Mouse (Mus musculus) hematopoietic stem cell, adult 5-6 weeks (primary cell): ENCODE measurements around the gene Pcbp2. TPM values are rescaled to one million over a fixed set of nuclear protein-coding genes. Genes with fewer than 3 reads are reported as not detected.
A peak's percentile ranks its signal among the peaks of the same experiment; 100 is the strongest.

Source experiments
- ATAC-seq, 2 experiments: fragments of 125-278 bp in 1 of 2; replicated peaks in 1 of 2; 2 replicates each; pipeline ENCODE4 v1.8.0; 2016 to 2017; ENCODE audit warnings: inconsistent platforms in 2 of 2, mild to moderate bottlenecking in 2 of 2, moderate number of reproducible peaks in 2 of 2, low read depth in 1 of 2, moderate TSS enrichment in 1 of 2; ENCODE audit not compliant: low FRiP score in 2 of 2, poor library complexity in 2 of 2, severe bottlenecking in 2 of 2, insufficient read depth in 1 of 2, low TSS enrichment in 1 of 2
- total RNA-seq: library from RNA; stranded (forward); fragments of 172-1452, 232-1000 nt; gene quantifications from 2 replicates; pipeline ENCODE4 v1.2.3, GENCODE M21; 2017

Pcbp2 gene
- total RNA-seq, 1 experiment from 2014 or later = 228 TPM

DNA sequence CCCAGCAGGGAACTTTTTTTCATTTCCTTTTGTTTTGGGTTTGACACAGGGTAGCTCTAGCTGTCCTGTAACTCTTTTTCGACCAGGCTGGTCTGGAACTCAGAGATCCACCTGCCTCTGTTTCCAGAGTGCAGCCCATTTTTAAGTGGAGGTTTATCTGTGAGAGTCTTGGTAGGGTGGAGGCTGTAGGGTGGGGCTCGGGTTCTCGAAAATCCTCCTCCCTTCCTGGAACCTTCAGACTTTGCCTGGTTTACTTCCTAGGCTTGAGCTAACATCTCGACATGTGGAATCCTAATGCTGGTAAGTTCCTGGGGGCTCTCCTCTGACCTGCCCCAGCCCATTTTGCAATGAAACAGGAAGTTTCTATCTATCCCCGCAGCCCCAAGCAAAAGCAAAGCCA lies 10.5 kb upstream of the Pcbp2 start:
- no peak for ATAC-seq

DNA sequence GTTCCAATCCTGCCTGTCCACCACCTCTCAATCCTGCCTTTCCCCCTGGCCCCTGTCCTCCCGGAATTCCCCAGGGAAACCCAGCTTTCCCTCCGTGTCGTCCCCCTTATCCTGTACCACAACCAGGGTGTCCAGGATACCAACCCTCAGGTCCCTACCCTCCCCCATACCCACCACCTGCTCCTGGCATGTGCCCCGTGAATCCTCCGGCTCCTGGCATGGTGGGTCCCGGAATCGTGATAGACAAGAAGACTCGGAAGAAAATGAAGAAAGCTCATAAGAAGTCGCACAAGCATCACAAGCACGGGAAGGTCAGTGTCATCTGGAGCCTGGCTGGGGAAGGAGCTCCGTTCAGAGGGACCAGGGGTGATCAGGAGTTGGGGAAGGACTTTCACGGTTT lies 9.9 kb upstream of the Pcbp2 start:
- no peak for ATAC-seq

DNA sequence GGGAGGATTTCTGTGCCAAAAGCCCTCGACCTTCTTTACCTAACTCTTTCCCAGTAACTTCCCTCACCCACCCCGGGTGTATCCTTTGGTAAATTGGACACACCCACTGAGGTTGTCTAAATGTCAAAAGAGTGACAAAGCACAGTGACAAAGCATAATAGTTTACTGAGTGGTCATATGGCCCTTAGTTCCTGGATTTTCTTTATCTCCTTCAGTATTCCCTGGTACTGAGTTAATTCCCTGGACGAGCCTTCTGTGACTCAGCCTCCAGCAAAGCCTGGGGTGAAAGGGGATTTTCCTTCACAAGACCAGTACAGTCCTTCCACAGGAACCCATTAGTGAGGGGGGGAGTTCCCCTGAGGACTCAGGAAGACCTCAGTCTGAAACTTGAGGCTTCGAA lies 9.4 kb upstream of the Pcbp2 start:
- ATAC-seq = peak; percentile 22 to 48; a peak in 2 of 4 replicates

DNA sequence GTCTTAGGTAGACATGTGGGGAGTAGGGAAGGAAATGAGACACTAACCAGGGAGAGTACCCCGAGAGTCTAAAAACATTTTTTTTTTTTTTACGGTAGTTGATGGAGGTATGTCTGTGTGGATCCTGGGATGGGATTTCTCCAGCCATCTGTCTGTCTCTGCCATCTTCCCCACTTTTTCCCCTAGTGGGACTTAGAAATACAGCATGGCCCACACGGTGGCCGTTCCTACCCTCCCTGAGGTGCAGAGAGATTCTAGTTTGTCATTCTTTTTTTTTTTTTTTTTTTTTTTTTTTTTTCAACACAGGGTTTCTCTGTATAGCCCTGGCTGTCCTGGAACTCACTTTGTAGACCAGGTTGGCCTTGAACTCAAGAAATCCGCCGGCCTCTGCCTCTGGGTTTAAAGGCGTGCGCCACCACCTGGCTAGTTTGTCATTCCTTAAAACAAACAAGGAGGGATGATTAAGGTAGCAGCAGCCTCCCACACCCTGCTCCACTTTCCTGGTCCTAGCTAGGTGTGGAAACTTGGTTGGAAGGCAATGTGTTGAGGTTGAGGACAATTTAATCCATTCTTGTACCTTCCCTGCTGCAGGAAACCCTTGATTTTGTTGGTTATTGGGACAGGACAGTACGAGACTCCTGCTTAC lies 8.8 kb upstream of the Pcbp2 start:
- ATAC-seq = no peak

DNA sequence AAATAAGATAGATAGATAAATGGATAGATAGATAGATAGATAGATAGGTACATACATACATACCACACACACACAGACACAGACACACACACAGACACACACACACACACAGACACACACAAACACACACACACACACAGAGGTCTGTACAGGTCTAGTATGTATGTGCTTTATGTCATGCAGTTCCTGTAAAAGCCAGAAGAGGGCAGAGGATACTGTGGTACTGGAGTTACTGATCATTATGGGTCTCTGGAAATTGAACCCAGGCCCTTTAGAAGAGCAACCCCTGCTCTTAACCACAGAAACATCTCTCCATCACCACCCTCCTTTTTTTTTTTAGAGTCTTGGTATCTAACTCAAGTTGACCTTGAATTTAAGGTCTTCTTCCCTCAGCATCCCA lies 6.7 kb upstream of the Pcbp2 start:
- ATAC-seq = no peak

DNA sequence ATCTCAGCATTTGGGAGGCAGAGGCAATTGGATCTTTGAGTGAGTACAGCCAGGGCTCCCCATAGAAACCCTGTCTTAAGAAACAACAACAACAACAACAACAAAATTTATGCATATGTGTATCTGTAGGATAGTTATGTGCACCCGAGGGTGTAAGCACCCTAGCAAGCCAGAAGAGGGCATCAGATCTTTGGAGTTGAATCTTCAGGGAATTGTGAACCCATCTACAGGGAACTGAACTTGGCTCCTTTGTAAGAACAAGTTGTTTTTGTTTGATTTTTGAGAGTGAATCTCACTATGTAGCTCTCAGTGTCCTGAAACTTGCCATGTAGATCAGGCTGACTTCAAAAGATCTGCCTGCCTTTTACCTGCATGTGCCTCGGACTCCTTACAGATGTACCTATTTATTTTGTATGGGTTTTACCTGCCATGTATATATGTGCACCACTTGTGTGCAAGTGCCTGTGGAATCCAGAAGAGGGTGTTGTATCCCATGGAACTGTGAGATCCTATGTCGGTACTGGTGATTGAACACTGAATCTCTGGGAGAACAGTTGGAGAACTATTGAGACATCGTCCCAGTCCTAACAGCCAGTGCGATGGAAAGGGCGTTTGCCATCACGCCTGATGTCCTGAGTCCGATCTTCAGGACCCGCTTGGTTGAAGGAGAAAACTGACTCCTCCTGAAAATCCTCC lies 1.5 kb upstream of the Pcbp2 start:
- ATAC-seq = no peak

DNA sequence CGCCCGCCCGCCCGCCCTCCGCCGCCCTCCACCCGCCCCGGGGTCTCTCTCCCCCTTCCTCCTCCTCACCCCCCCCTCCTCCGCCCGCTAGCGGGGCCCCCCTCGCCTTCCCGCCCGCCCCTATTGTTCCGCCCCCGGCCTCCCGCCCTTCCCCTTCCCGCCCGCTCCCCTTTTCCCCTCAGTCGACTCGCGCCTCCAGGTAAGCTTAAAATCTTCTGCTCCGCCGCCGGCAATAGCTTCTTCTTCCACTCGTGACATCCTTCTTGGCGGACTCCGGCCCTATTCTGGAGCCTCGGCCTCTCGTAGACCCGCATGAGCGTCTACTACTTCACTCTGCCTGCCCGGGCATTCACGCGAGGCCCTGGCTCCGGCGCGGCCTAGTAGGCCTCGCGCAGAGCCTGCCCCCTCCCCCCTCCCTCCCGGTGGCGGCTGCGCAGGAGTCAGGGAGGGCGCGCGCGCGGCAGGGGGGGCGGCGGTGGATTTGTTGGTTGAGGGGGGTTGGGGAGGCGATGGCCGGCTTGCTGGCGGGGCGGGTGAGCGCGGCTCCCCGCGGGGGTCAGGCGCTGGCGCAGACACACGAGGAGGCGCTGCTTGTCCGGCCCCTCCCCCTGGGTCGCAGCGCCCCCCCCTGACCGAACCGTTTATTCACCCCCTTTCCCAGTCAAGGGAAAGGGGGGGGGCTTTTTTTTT lies 411 bp downstream of the Pcbp2 start:
- ATAC-seq = peak in 1 of 2 experiments; percentile 33; a peak in 1 of 4 replicates

DNA sequence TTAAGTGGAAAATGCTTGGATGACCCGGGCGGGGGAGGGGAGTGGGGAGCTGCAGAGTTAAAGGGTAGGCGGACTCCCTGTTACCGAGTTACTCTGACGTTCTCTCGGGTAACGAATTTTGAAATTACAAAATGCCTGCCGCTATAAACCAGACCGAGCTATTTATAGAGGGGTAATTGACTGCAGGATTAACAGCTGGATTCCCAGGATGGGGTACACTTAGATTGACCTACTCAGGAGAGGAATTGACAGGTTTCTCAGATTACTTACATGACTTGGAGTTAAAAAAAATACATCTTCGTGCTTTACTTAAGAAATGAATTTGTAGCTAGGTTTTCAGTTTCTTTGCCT lies 931 bp downstream of the Pcbp2 start:
- 0 out of 4 replicates have a peak, but pooled peaks of 1 of the 2 experiments have one; percentile 1 for ATAC-seq

DNA sequence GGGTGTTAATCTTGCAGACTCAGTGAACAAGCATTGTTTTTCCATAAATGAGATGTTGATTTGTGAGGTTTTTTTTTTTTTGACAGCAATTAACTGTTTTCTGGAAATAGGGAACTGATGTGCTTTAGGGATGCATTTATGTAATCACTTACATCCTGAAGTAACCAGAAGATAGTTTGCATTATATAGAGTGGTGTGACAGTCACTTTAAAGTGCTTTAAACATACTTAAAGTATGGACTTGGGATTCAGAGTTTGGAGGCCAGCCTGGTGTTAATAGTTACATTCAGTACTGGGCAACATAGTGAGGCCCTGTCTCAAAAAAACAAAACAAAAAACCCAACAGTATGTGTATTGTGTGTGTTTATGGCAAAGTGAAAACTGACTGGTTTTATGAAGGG lies 1.4 kb downstream of the Pcbp2 start:
- no peak for ATAC-seq

DNA sequence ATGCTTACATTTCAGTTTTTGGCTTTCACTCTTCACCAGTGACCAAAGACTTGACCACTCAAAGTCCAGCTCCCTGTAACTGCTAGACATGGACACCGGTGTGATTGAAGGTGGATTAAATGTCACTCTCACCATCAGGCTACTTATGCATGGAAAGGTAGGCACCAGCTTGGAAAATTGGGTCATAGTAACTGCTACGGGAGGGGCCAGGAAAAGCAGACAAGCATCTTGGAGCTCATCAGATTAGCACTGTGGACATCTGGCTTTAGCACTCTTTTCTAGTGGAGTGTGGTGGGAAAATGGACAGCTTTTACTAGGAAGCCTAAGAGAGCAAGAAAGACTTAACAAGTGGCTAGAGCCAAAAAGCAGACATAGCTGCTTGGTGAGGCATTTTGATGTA lies 2.9 kb downstream of the Pcbp2 start:
- no peak for ATAC-seq

DNA sequence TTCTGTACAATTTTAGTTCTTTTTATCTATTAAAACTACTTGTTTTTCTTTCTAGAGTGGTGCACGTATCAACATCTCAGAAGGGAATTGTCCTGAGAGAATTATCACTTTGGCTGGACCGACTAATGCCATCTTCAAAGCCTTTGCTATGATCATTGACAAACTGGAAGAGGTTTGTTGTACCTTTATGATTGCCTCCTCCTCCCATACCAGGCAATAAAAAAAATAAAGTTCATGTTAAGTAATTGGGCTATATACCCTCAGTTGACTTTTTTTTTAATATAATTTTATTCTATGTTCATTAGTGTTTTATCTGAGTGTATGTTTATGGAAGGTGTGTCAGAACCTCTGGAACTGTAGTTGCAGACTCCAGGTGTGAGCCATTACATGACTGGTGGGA lies 4.2 kb downstream of the Pcbp2 start:
- ATAC-seq = no peak

DNA sequence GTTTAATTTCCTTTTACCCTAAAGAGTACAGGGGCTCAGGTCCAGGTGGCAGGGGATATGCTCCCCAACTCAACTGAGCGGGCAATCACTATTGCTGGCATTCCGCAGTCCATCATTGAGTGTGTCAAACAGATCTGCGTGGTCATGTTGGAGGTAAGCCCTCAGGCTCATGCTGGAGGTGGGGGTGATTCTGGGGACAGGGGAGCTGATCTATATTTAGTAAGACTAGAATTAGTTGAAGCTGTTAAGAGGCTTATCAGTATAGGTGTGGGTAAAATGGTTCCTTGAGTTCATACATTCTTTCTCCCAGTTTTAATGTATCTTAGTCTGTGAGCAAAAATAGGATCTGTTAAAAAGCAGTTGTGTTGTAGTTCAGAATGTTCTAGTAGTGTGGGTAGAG lies 12.8 kb downstream of the Pcbp2 start:
- no peak for ATAC-seq

DNA sequence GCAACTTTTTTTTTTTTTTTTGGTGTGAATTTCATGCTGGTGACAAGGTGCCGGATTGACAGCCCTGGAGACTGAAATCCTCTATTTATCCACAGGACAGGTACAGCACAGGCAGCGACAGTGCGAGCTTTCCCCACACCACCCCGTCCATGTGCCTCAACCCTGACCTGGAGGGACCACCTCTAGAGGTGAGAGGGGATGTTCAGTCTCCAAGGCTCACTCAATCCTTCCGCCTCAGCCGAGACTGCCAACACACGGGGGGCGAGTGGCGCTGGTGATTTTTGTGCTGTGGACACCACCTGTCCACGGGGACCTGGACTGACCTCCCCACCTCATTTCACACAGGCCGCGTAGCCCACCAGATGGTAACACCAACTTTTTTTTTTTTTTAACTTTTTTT lies 15.5 kb downstream of the Pcbp2 start:
- ATAC-seq = no peak

DNA sequence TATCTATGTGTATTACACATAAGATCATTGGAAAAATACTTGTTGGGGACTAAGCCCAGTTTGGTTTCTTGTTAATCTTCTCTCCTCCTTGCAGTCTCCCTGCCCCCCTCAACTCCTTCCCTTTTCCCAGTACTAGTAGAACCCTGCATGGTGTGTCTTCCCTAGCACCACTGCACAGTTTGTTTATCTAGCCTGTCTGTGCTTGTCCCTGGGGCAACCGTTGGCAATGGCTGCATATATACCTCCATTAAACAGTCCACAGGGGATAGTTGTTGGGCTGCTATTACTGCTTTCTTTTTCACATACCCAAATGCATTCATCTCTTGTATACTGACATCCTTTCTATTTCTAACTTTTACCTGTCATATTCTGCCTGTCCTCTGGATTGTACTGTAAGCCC lies 17.3 kb downstream of the Pcbp2 start:
- ATAC-seq = no peak

DNA sequence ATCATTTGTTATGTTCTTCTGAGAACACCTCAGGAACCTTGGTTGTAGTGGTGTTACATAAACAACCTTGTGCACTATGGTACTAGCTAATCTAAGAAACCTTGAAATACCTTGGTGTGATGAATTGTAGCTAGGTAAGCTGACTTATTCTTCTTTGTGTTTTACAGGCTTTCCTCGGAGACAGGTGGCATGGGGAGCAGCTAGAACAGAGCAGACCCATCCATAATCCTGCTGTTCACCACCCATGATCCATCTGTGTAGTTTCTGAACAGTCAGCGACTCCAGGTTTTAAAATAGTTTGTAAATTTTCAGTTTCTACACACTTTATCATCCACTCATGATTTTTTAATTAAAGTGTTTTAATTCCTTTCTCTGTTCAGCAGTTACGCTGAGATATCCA lies 28.0 kb downstream of the Pcbp2 start:
- ATAC-seq = no peak

DNA sequence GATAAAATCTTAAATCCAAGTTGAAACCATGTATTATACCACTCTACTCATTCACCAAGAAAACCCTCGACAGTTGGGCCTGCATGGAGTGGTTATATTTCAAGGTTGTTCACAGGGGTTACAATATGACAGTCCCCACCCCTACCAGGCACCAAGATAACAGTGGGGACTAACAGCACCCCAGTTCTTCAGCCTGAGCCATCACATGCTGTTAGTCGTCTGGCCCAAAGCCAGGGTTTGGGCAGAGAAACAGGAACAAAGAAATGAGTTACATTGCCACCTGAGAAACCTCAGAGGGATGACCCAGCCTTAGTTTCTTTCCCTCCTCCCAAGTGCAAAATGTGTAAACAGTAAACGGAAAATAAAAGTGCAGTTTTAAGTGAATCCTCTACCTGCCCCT lies 29.0 kb downstream of the Pcbp2 start:
- ATAC-seq = peak in 1 of 2 experiments; percentile 46; a peak in 2 of 4 replicates

DNA sequence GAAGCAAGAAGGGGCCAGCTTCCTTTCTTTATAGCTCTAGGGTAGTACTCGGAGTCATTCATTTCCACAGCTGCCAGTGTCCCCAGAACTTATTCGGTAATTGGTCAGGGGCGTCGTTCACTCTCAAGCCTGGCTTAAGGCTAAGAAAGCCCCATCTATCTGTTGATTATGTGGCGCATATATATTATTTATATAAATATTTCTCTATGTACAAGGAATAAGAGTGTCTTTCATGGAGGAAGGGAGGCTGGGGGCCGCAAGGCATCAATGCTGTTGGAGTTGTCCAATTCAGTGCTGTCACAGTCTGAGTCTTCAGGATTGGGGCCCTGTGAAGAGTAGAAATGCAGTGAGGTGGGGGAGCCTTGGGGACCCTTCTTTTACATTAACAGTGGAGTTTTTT lies 29.5 kb downstream of the Pcbp2 start:
- no peak for ATAC-seq

DNA sequence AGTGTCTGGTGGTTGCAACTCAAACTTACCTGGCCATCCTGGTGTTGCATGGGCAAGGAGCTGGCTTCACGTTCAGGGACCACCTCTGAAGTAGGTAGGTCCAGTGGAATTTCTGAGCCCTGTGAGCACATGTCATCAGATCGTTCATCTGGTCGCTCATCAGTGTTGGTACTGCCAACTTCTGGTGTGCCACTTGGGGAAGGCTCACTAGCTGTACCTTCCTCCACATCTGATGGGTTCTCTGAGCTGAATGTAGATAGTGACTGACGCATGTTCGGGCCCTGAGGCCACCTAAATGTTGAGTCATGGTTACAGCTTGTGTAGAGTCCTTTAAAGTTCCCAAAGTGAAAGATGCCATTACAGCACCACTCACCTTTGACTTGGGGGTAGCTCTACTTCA lies 30.1 kb downstream of the Pcbp2 start:
- no peak for ATAC-seq
